Mouse (Mus musculus): Measurements from ENCODE around the gene Cep78.

DNA sequence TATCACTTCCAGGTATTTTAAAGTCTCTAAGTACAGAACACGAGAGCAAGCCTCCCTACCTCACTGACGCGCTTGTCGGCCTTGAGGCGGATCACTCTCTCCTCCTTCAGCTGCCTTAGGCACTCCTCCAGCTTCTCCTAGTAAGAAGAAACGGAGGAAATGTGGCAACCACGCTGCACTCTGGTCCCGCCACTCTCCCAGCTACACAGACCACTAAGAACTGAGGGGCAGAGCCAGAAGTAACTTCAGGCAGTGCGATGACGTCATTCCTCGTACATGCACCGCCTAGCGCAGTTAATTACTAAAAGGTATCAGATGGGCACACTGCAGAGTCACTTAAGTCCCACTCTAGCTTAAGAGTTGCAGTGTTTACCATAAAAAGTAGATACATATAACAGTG, 22.5 kb downstream of the Cep78 start:
- no peak for TF ChIP-seq POU5F1 (IDR thresholded peaks at IDR 0.05; ENCODE audit: borderline replicate concordance, low read length)
- TF ChIP-seq CTCF (conservative IDR thresholded peaks at IDR 0.05; ENCODE audit: low read length), result no peak
